Mouse (Mus musculus): Measurements from ENCODE around the gene Pcsk6. TPM values are rescaled to one million over a fixed set of nuclear protein-coding genes. Genes with fewer than 3 reads are reported as not detected.

Gene Pcsk6
- polyA plus RNA-seq, 1 experiment = 38.5 TPM

DNA sequence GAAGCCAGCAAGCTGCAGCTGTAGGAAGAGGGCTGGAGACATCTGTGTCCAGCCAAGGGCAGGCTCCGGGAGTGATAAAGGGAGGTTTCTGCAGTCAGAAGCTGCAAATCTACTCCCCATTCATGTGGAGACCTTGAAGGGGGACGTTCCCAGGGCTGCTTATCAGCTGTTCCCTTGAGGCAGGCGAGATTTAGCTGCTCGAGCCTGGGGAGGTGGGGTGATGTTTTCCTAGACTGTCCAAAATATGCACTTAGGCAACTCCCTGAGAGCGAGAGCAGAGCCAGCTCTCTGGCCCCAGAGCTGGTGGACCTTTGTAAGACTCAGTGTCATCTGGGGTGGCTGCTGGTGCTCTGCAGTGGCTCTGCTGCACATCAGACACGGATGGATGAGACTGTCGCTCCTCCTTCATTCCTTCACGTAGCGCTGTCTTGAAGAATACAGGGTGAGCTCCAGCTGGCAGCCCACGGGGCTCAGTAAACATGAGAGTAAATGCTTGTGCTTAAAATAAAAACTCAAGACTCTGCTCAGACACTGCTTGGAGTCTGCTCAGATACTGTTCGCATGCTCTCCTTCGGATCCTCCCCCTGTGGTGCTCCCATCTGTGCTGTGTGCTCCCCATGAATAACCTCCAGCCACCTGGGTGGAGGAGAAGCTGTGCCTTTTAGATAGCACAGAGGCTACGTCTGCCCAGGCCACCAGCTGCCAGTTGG is 41.1 kb downstream of the Pcsk6 start:
- Histone ChIP-seq H3K9ac (ENCODE audit: low read depth, poor library complexity, severe bottlenecking) (no peak overlapping the region), H3K4me3 (ENCODE audit: low read depth, low read length) (no peak overlapping the region), H3K27me3 (ENCODE audit: control insufficient read depth, insufficient read depth, low read length, poor library complexity, severe bottlenecking) (no peaks in the 10 kb centered on the region), H3K4me1 (ENCODE audit: control insufficient read depth, insufficient read depth, low read length) (no peaks in the 10 kb centered on the region), H3K27ac (ENCODE audit: insufficient read depth, low read length) (no peak overlapping the region), H3K36me3 (ENCODE audit: control insufficient read depth, insufficient read depth, low read length, poor library complexity, severe bottlenecking) (no peaks in the 10 kb centered on the region), H3K9me3 (replicated peaks; ENCODE audit: control insufficient read depth, insufficient read depth, low read length, poor library complexity, severe bottlenecking) (no peaks in the 10 kb centered on the region)
- TF ChIP-seq POLR2A (IDR thresholded peaks at IDR 0.05; ENCODE audit: insufficient read depth, low read length) (no peak), CTCF (IDR thresholded peaks at IDR 0.05; ENCODE audit: low read depth, low read length) (no peak), EP300 (IDR thresholded peaks at IDR 0.05; ENCODE audit: insufficient read depth, low read depth, low read length) (no peak)

DNA sequence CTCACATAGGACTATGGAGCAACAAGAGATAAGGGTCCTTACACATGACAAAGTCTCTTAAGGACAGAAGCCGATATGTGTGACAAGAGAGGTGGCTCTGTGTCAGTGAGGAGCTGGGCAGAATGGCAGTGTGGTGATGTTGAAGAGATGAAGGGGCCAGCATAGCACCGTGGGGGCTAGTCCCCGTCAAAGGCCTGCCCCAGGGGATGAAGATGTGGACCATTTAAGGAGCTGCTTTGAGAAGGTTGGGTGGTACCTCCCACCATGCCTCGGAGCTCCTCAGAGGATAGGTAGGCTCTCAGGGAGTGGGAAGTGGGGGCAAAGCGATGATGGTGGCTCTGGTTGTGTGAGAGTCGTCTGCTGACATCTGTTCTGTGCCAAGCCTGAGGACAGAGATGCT is 41.9 kb downstream of the Pcsk6 start:
- H3K27ac ChIP-seq (ENCODE audit: insufficient read depth, low read length) = no peak overlapping the region

DNA sequence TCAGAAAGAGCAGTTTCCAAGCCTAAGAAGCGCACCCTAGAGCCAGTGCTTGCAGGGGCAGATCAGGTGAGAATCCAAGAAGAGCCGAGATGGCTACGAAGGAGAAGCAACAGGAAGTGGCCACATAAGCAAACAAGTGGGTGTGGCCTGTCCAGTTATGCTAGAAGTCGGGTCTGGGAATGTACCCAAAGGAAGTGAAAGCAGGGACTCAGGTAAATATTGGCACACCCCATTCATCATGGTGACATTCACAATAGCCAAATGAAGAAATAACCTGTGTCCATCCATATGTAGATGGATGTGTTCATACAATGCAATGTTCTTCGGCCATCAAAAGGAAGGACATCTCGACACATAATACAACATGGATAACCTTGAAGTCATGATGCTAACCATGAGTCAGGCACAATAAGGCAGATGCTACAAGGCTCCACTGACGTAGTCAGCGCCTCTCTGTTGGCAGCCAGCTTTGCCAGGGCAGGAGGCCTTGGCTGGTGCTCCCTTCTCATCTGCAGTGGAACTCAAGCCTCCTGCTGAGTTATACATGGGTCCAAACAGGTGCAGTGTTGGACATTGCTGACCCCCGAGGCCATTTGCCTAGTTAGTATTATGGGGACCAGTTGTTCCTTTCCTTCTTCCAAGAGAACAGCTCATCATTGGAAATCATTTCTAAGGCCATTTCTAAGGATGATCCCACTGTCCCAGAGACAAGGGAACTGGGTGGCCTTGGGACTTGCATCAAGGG is 45.2 kb downstream of the Pcsk6 start:
- H3K9ac ChIP-seq (ENCODE audit: low read depth, poor library complexity, severe bottlenecking) = no peak overlapping the region
- no peak overlapping the region for H3K27ac ChIP-seq (ENCODE audit: insufficient read depth, low read length)
- no peaks in the 10 kb centered on the region for H3K27me3 ChIP-seq (ENCODE audit: control insufficient read depth, insufficient read depth, low read length, poor library complexity, severe bottlenecking)
- no peaks in the 10 kb centered on the region for H3K4me1 ChIP-seq (ENCODE audit: control insufficient read depth, insufficient read depth, low read length)
- no peaks in the 10 kb centered on the region for H3K9me3 ChIP-seq (replicated peaks; ENCODE audit: control insufficient read depth, insufficient read depth, low read length, poor library complexity, severe bottlenecking)
- H3K36me3 ChIP-seq (ENCODE audit: control insufficient read depth, insufficient read depth, low read length, poor library complexity, severe bottlenecking) = no peaks in the 10 kb centered on the region
- H3K4me3 ChIP-seq (ENCODE audit: low read depth, low read length) = no peak overlapping the region
- TF ChIP-seq POLR2A (IDR thresholded peaks at IDR 0.05; ENCODE audit: insufficient read depth, low read length) = no peak
- no peak for TF ChIP-seq CTCF (IDR thresholded peaks at IDR 0.05; ENCODE audit: low read depth, low read length)
- no peak for TF ChIP-seq EP300 (IDR thresholded peaks at IDR 0.05; ENCODE audit: insufficient read depth, low read depth, low read length)

More for the DNA sequence above, 41.9 kb downstream of the Pcsk6 start:
- Histone ChIP-seq H3K4me3 (ENCODE audit: low read depth, low read length) (no peak overlapping the region), H3K9ac (ENCODE audit: low read depth, poor library complexity, severe bottlenecking) (no peak overlapping the region), H3K27me3 (ENCODE audit: control insufficient read depth, insufficient read depth, low read length, poor library complexity, severe bottlenecking) (no peaks in the 10 kb centered on the region), H3K9me3 (replicated peaks; ENCODE audit: control insufficient read depth, insufficient read depth, low read length, poor library complexity, severe bottlenecking) (no peaks in the 10 kb centered on the region), H3K4me1 (ENCODE audit: control insufficient read depth, insufficient read depth, low read length) (no peaks in the 10 kb centered on the region), H3K36me3 (ENCODE audit: control insufficient read depth, insufficient read depth, low read length, poor library complexity, severe bottlenecking) (no peaks in the 10 kb centered on the region)
- TF ChIP-seq EP300 (IDR thresholded peaks at IDR 0.05; ENCODE audit: insufficient read depth, low read depth, low read length) (no peak), CTCF (IDR thresholded peaks at IDR 0.05; ENCODE audit: low read depth, low read length) (no peak), POLR2A (IDR thresholded peaks at IDR 0.05; ENCODE audit: insufficient read depth, low read length) (no peak)

DNA sequence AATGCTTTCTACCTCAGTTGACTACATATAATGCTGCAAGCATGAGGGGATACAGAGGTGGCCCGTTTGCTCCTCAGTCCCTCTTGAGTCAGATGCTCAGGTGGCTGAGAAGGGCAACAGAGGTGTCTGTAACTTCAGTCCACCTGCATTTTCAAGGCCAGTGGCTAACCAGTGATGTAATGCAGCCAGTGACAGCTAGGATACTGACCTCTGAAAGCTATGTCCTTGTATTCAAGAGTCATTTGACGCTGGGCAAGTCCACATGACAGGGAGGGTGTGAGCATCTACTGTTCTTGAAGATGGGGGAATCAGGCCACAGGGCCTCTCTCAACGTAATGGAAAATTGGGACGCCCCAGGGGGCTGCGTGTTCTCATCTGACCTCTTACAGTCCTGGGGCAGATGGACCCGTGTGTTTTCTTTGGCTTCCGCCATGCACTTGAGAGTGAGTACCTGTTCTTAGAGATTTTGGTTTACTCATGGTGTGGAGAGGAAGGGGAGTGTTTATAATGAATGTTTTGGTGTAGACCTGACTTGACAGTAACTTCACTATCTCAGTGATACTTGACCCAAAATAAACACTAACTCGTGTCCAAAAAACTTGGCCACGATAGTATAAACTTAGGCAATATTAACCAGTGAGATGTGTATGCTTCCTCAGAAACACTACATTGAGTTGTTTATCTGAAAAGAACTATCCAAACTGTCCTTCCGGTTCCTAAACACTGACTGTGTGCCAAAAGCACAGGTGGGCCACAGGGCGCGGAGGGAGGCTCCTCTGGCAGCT is 48.0 kb downstream of the Pcsk6 start:
- Histone ChIP-seq H3K27me3 (ENCODE audit: control insufficient read depth, insufficient read depth, low read length, poor library complexity, severe bottlenecking) (no peaks in the 10 kb centered on the region), H3K36me3 (ENCODE audit: control insufficient read depth, insufficient read depth, low read length, poor library complexity, severe bottlenecking) (no peaks in the 10 kb centered on the region), H3K4me3 (ENCODE audit: low read depth, low read length) (no peak overlapping the region), H3K4me1 (ENCODE audit: control insufficient read depth, insufficient read depth, low read length) (no peaks in the 10 kb centered on the region), H3K27ac (ENCODE audit: insufficient read depth, low read length) (no peak overlapping the region), H3K9ac (ENCODE audit: low read depth, poor library complexity, severe bottlenecking) (no peak overlapping the region), H3K9me3 (replicated peaks; ENCODE audit: control insufficient read depth, insufficient read depth, low read length, poor library complexity, severe bottlenecking) (no peaks in the 10 kb centered on the region)
- TF ChIP-seq CTCF (IDR thresholded peaks at IDR 0.05; ENCODE audit: low read depth, low read length) = no peak
- no peak for TF ChIP-seq EP300 (IDR thresholded peaks at IDR 0.05; ENCODE audit: insufficient read depth, low read depth, low read length)
- TF ChIP-seq POLR2A (IDR thresholded peaks at IDR 0.05; ENCODE audit: insufficient read depth, low read length) = no peak

DNA sequence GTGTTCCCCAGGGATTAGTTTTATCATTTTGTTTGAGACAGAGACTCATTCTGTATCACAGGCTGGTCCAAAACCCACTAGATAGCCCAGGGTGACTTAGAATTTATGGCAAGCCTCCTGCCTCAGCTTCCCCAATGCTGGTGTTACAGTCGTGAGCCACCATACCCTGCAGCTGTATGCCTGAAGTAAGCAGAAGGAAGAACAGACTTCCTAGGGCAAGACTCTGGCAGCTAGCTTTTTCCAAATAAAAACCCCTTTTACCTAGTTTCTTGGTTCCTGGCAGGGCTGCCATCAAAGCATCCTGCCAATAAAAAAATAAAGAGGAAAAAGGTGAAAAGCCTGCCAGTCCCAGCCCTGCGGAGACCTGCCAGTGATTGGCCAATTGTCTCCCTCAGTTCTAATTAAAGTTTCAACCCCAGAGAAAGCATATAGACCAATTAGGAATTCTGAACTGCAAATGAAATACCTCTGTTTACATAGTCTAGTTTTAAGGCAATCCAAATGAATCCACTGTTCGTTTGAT is 51.6 kb downstream of the Pcsk6 start:
- TF ChIP-seq POLR2A (IDR thresholded peaks at IDR 0.05; ENCODE audit: insufficient read depth, low read length) = no peak
- TF ChIP-seq EP300 (IDR thresholded peaks at IDR 0.05; ENCODE audit: insufficient read depth, low read depth, low read length) = no peak
- TF ChIP-seq CTCF (IDR thresholded peaks at IDR 0.05; ENCODE audit: low read depth, low read length) = no peak
- Histone ChIP-seq H3K4me1 (ENCODE audit: control insufficient read depth, insufficient read depth, low read length) (peaks cover under 1% of the 10 kb centered on the region), H3K27me3 (ENCODE audit: control insufficient read depth, insufficient read depth, low read length, poor library complexity, severe bottlenecking) (no peaks in the 10 kb centered on the region), H3K36me3 (ENCODE audit: control insufficient read depth, insufficient read depth, low read length, poor library complexity, severe bottlenecking) (no peaks in the 10 kb centered on the region), H3K4me3 (ENCODE audit: low read depth, low read length) (no peak overlapping the region), H3K27ac (ENCODE audit: insufficient read depth, low read length) (no peak overlapping the region), H3K9me3 (replicated peaks; ENCODE audit: control insufficient read depth, insufficient read depth, low read length, poor library complexity, severe bottlenecking) (no peaks in the 10 kb centered on the region), H3K9ac (ENCODE audit: low read depth, poor library complexity, severe bottlenecking) (no peak overlapping the region)

Measured in ES-Bruce4 (cell line).